In the genomic region with DNA sequence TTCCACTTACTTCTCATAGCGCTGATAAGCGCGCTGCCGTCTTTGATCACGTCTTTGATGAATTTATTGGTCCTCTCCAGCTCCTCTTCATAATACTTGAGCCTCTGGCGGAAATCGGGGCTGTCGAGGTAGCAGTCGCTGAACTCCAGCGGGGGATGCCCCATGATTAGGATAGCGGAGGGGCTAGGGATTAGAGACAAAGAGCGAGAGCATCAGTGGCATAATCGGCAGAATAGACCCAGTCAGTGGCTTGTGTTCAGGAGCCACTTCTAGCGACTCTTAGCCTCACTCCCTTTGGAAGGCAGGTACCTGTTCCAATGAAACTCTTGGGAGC, we compare ENCODE assay signal across 8 mouse cellular contexts. TPM values are rescaled to one million over a fixed set of nuclear protein-coding genes. Genes with fewer than 3 reads are reported as not detected.
DNase-seq lines count a peak whose midpoint lies in the region; ATAC-seq and TF ChIP-seq lines count a peak whose summit lies in the region.

No protein-coding gene starts in this region.

- DNase-seq in liver, adult 2 months (ENCODE audit: extremely low read depth, low read depth, low spot score) = no peak
- no peak for DNase-seq in liver
- peak; percentile 2 for DNase-seq in embryonic facial prominence, embryonic 14.5 days (ENCODE audit: low spot score)
- DNase-seq in midbrain, postnatal 0 days (ENCODE audit: low spot score) = no peak
- no peak for DNase-seq in kidney, postnatal 14 days
- DNase-seq in kidney, postnatal 36 days = no peak

- ATAC-seq in embryonic facial prominence, embryonic 14.5 days (ENCODE audit: low read depth) = no peak
- ATAC-seq in intestine, embryonic 15.5 days = no peak; the same call in none of the 2 replicates
- no peak for ATAC-seq in midbrain, postnatal 0 days (ENCODE audit: low FRiP score)
- no peak for ATAC-seq in monocyte, adult 5-6 weeks (replicated peaks; ENCODE audit: insufficient number of reproducible peaks, low FRiP score, low TSS enrichment, poor library complexity, severe bottlenecking)

- no peaks in the 10 kb centered on the region for H3K79me2 ChIP-seq in liver, adult 2 months (ENCODE audit: control insufficient read depth, insufficient read depth, low read length)

- peak overlapping the region; percentile 18; the same call in 1 of the 2 replicates for H3K27ac ChIP-seq in liver, adult 2 months (replicated peaks; ENCODE audit: insufficient read depth, low read depth, low read length)
- peak overlapping the region; percentile 76; the same call in 1 of the 2 replicates for H3K27ac ChIP-seq in embryonic facial prominence, embryonic 14.5 days (replicated peaks; ENCODE audit: low read depth, low read length)
- H3K27ac ChIP-seq in intestine, embryonic 15.5 days = 0 out of 2 replicates have a peak overlapping the region, but pooled peaks have one; percentile 72
- peak overlapping the region; percentile 86 for H3K27ac ChIP-seq in midbrain, postnatal 0 days (ENCODE audit: low read depth, low read length)

- peak overlapping the region; percentile 37 for H3K9ac ChIP-seq in liver, adult 2 months (ENCODE audit: low read depth, low read length)
- H3K9ac ChIP-seq in embryonic facial prominence, embryonic 14.5 days (ENCODE audit: low read depth, low read length) = peak overlapping the region; percentile 65
- peak overlapping the region; percentile 50 for H3K9ac ChIP-seq in intestine, embryonic 15.5 days
- peak overlapping the region; percentile 59 for H3K9ac ChIP-seq in midbrain, postnatal 0 days (replicated peaks; ENCODE audit: low read length, poor library complexity, severe bottlenecking)

- no peaks in the 10 kb centered on the region for H3K4me1 ChIP-seq in liver, adult 2 months (ENCODE audit: control insufficient read depth, insufficient read depth, low read length)
- H3K4me1 ChIP-seq in embryonic facial prominence, embryonic 14.5 days (ENCODE audit: control insufficient read depth, insufficient read depth, low read length) = no peaks in the 10 kb centered on the region
- no peaks in the 10 kb centered on the region for H3K4me1 ChIP-seq in intestine, embryonic 15.5 days (replicated peaks)
- H3K4me1 ChIP-seq in midbrain, postnatal 0 days (ENCODE audit: insufficient read depth, low read length) = no peaks in the 10 kb centered on the region

- no peaks in the 10 kb centered on the region for H3K27me3 ChIP-seq in liver, adult 2 months (ENCODE audit: control insufficient read depth, insufficient read depth, low read length)
- H3K27me3 ChIP-seq in embryonic facial prominence, embryonic 14.5 days (replicated peaks; ENCODE audit: control insufficient read depth, insufficient read depth, low read length) = peaks cover 11% of the 10 kb centered on the region; the same call in 1 of the 2 replicates
- H3K27me3 ChIP-seq in intestine, embryonic 15.5 days (replicated peaks) = peaks cover 3% of the 10 kb centered on the region; the same call in 1 of the 2 replicates
- H3K27me3 ChIP-seq in midbrain, postnatal 0 days (ENCODE audit: insufficient read depth, low read length) = no peaks in the 10 kb centered on the region

- TF ChIP-seq CTCF in liver, adult 2 months (IDR thresholded peaks at IDR 0.05; ENCODE audit: low read depth, low read length) = no peak
- no peak for TF ChIP-seq CTCF in midbrain, postnatal 0 days (IDR thresholded peaks at IDR 0.05)

- no peaks in the 10 kb centered on the region for H3K36me3 ChIP-seq in liver, adult 2 months (ENCODE audit: control insufficient read depth, insufficient read depth, low read length)
- H3K36me3 ChIP-seq in embryonic facial prominence, embryonic 14.5 days (ENCODE audit: control insufficient read depth, insufficient read depth, low read length) = no peaks in the 10 kb centered on the region
- H3K36me3 ChIP-seq in intestine, embryonic 15.5 days = no peaks in the 10 kb centered on the region
- H3K36me3 ChIP-seq in midbrain, postnatal 0 days (ENCODE audit: insufficient read depth, low read length) = no peaks in the 10 kb centered on the region

- WGBS in liver, adult 2 months = under 1% methylated on average over 14 of the region's 14 CpGs
- WGBS in embryonic facial prominence, embryonic 14.5 days = 19% methylated on average over 14 of the region's 14 CpGs
- WGBS in intestine, embryonic 15.5 days = 17% methylated on average over 14 of the region's 14 CpGs
- 20% methylated on average over 14 of the region's 14 CpGs for WGBS in midbrain, postnatal 0 days

- no peak for TF ChIP-seq POLR2A in liver, adult 2 months (IDR thresholded peaks at IDR 0.05; ENCODE audit: extremely low read depth, insufficient read depth, low read length)

- peak overlapping the region; percentile 53 for H3K4me2 ChIP-seq in embryonic facial prominence, embryonic 14.5 days (ENCODE audit: low read depth, low read length)
- H3K4me2 ChIP-seq in intestine, embryonic 15.5 days (replicated peaks) = peak overlapping the region; percentile 60
- H3K4me2 ChIP-seq in midbrain, postnatal 0 days (ENCODE audit: low read depth, low read length, poor library complexity, severe bottlenecking) = peak overlapping the region; percentile 53

- H3K4me3 ChIP-seq in liver, adult 2 months (ENCODE audit: insufficient read depth, low read depth, low read length) = peak overlapping the region; percentile 81
- H3K4me3 ChIP-seq in embryonic facial prominence, embryonic 14.5 days (ENCODE audit: low read depth, low read length) = peak overlapping the region; percentile 52
- H3K4me3 ChIP-seq in intestine, embryonic 15.5 days (replicated peaks) = peak overlapping the region; percentile 51
- H3K4me3 ChIP-seq in midbrain, postnatal 0 days (ENCODE audit: low read depth, low read length) = peak overlapping the region; percentile 55

- H3K9me3 ChIP-seq in embryonic facial prominence, embryonic 14.5 days (ENCODE audit: control insufficient read depth, low read length) = no peaks in the 10 kb centered on the region
- no peaks in the 10 kb centered on the region for H3K9me3 ChIP-seq in intestine, embryonic 15.5 days
- no peaks in the 10 kb centered on the region for H3K9me3 ChIP-seq in midbrain, postnatal 0 days (ENCODE audit: low read length)

RNA-seq across cellular contexts. Expression of a gene that starts 0.8 kb away (rescaled TPM):
- total RNA-seq in liver, adult 2 months (2014; rRNA removed) = 2.5 and 2.8 TPM in 2 replicates
- 0.41 and 0.71 TPM in 2 replicates for polyA plus RNA-seq in liver, adult 2 months (2012; rRNA removed)
- polyA plus RNA-seq in embryonic facial prominence, embryonic 14.5 days (2014; fragmentation: Nextera tagmentation; extraction: Ambion mirVana) = 16.8 and 20.1 TPM in 2 replicates
- 8.4 and 10.2 TPM in 2 replicates for polyA plus RNA-seq in intestine, embryonic 15.5 days (2015; fragmentation: Nextera tagmentation; extraction: Ambion mirVana)
- total RNA-seq in midbrain, postnatal 0 days (2014; rRNA removed) = 36.4 and 49.3 TPM in 2 replicates
- polyA plus RNA-seq in midbrain, postnatal 0 days (2015; fragmentation: Nextera tagmentation; extraction: Ambion mirVana) = 27.6 and 32.2 TPM in 2 replicates
- total RNA-seq in monocyte, adult 5-6 weeks (2017) = 0.53 to 1.8 TPM in 2 of 3 replicates, not detected in the other

RNA-seq across cellular contexts. Expression of a gene that starts 46.1 kb away (rescaled TPM):
- 35.1 and 40.5 TPM in 2 replicates for total RNA-seq in liver, adult 2 months (2014; rRNA removed)
- polyA plus RNA-seq in liver, adult 2 months (2012; rRNA removed) = 11.7 and 14.9 TPM in 2 replicates
- polyA plus RNA-seq in embryonic facial prominence, embryonic 14.5 days (2014; fragmentation: Nextera tagmentation; extraction: Ambion mirVana) = 19.6 and 21.7 TPM in 2 replicates
- 25.4 and 25.8 TPM in 2 replicates for polyA plus RNA-seq in intestine, embryonic 15.5 days (2015; fragmentation: Nextera tagmentation; extraction: Ambion mirVana)
- 26.6 and 33.3 TPM in 2 replicates for total RNA-seq in midbrain, postnatal 0 days (2014; rRNA removed)
- 12.3 and 13.5 TPM in 2 replicates for polyA plus RNA-seq in midbrain, postnatal 0 days (2015; fragmentation: Nextera tagmentation; extraction: Ambion mirVana)
- total RNA-seq in monocyte, adult 5-6 weeks (2017) = 36.2 to 42.9 TPM (median 40.3 TPM) in 3 replicates

Comparison
In these comparisons a context has a peak if more than half of its experiments do, and no peak if none do; other contexts are left out.
1. H3K27ac ChIP-seq: peak in every context shown above with its lines; median percentile 86 in midbrain, postnatal 0 days; 76 in embryonic facial prominence, embryonic 14.5 days; 72 in intestine, embryonic 15.5 days; 18 in liver, adult 2 months.